In genomic region chr7:31140941-31141340, GRCm38 (mm10) we compare ENCODE assay signal across 13 mouse cellular contexts. TPM values are rescaled to one million over a fixed set of nuclear protein-coding genes. Genes with fewer than 3 reads are reported as not detected.
"Had no signal": no experiment of that assay in that cellular context is flagged by ENCODE, and none has a peak within 500 bp of the region (broad histone marks: within the 10 kb centered on the region; RNA-seq: fewer than 3 reads in every experiment).

No protein-coding gene starts in this region.

- H3K9me3 ChIP-seq: liver, embryonic 13.5 days had no signal

- H3K4me3 ChIP-seq: left cerebral cortex, adult 2 months; liver, embryonic 13.5 days had no signal

- DNase-seq: kidney, postnatal 10 days; kidney, postnatal 36 days; layer of hippocampus, postnatal 36 days; liver, embryonic 13.5 days; lung, adult 2 months; lung, postnatal 14 days; lung, postnatal 4 days; midbrain, embryonic 14.5 days; thymus, adult 18-20 months; thymus, postnatal 36 days had no signal

- H3K4me2 ChIP-seq: liver, embryonic 13.5 days; midbrain, embryonic 11.5 days had no signal

- H3K27me3 ChIP-seq: liver, embryonic 13.5 days had no signal

- H3K27ac ChIP-seq: left cerebral cortex, adult 2 months; liver, embryonic 13.5 days had no signal

- H3K9ac ChIP-seq: liver, embryonic 13.5 days had no signal

RNA-seq across cellular contexts. Expression of gene Scn1b, which starts 14.1 kb away (rescaled TPM):
- total RNA-seq: megakaryocyte-erythroid progenitor cell, adult 5-6 weeks had no signal
